Mouse (Mus musculus) kidney, postnatal 4 days (tissue): ENCODE measurements around the gene Atp6v0a4.

ENCODE experiments used
- DNase-seq, 2 experiments: peaks; one replicate each; pipeline ENCODE4 v3.0.0; 2021; ENCODE audit warnings: mixed read lengths in 2 of 2

Atp6v0a4 gene

DNA sequence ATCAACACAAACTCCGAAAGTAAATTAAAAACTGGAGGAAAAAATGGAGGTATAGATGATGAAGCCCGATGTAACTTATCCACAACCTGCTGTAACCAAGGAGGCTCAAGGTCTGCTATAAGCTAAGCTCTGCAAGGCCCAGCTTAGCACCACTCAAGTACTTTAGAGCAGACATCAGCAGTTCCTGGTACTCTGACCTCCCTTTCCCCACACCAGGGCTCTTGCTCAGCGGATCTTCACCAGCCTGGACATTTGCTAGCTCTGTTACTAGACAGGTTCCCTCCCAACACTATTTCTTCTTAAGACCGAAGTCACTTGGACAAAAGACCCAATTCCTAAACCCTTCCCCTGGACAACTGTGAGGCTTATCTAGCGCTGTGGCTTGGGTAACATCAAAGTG lies 496 bp upstream of the Atp6v0a4 start:
- no peak for DNase-seq

DNA sequence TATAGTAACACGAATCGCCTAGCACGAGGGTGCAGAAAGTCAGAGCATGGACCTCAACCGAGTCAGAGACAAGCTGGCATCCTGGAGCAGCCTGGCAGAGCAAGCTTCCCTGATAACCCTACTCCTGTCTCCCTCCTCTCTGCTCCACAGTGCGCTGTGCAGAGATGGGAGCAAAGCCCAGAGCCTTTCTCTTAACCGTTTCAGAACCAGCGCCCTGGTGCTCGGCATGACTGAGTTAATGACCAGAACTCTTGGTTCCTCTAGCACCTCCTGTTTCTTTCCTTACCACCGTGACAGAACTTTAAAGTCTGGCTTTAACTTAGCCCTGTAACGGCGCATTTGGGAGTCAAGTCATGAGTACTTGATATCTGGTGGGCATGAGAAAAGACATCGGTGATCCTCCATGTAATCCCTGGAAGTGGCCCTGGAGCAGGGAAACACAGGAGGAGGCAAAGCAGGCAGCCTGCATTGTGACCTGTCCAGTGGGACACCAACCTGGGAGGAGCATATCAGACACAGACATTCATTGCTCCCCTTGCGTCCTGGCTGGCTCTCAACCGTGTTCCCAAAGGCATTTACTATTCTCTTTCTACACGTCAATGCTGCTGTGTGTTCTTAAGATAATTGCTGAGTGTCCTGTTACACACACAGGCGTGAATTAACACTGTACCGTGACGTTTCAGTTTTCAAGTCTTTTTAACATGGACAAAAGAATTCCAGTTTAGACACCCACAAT lies 747 bp downstream of the Atp6v0a4 start:
- DNase-seq, result peak in 1 of 2 experiments; percentile 42

GRCm38 (mm10) chr6:38122791-38123190 lies 1.6 kb downstream of the Atp6v0a4 start:
- DNase-seq, result peak in 1 of 2 experiments; percentile 47

DNA sequence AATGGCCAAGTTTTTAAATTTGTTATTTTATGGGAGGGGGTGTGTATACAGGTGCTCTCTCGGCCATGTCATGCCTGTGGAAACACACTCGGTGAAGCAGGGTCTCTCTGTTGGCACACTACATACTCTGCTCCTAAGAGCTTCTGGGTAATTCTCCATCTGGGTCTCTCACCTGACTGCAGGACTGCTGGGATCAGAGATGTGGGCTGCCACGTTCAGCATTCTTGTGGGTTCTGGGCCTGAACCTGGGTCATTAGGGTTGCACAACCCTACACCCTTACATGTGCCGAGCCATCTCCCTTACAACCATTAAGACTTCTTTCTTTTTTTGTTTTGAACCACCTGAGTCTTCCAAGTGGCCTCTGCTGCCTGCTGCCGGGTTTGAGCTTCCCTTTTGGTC lies 2.5 kb downstream of the Atp6v0a4 start:
- no peak for DNase-seq

DNA sequence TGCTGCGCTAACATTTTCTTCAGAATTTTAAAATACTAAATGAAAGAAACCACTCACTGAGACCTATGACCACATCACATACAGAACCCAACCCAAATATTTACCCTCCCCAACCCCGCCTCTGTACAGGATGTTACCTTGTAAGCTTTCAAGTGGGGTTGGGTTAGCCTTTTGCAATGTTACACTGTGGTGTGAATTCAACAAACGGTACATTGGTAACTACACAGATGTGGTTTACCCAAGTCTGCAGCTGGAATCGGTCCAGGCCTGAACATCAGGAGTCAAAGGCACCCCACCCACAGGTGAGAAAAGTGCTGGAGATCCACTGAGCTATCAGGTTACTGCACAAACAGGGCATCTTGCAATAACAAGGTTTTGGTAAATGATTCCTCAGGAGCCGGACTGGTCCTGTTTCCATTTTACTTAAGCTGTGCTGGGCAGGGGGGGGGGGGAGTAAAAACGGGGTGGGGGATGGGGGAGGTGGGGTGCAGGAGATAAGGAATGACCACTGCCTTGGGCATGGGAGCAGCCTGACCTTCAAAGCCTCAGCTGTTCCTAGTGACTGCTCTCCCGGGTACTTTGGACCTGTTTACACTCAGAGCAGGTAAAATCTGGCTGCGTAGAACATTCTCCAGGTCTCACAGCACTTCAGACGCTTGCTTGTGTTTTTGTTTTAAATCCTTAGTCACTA lies 3.6 kb downstream of the Atp6v0a4 start:
- DNase-seq, result peak; percentile 60 to 77

DNA sequence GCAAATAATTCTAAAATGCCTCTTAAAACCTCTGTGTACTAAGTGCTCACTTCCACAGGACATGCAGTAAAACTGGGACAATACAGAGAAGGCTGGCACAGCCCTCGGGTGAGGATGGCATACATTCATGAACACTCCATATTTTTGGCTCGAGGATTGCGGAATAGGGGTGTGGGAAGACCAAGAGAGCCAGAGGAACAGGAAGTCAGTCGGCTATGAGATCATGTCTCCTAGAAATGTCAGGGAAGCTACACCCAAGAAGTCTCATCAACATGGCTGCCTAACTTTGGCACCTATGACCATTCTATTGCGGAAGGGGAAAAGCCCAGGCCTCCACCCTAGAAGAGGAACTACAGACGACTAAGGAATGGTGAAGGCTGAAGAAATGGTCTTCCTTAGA lies 6.0 kb downstream of the Atp6v0a4 start:
- no peak for DNase-seq

DNA sequence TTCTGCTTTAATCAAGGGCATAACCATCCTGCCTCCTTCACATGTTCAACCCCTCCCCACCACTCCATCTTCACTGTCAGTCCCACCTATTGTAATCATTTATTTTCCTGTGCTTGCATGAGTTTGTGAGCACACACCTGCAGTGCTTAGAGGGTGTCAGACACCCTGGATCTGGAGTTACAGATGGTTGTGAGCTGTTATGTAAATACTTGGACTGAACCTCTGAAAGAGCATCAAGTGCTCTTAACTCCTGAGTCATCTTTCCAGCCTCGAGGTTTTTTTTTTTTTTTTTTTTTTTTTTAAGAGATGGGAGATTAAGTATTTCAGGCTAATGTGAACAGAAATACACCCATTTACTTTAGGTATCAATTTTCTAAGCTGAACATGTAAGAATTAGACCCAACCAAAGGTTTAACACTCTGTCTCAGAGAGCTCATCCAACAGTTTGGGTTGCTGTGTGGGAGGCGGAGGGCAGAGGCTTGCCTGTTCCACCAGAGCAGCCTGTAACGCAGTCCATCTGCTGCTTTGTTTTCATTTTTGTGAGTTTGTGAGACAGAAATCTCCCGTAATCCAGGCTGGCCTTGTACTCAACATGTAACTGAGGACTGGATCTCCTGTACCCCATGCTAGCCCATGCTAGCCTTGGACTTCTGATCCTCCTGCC lies 8.1 kb downstream of the Atp6v0a4 start:
- DNase-seq, result peak; percentile 49 to 53

DNA sequence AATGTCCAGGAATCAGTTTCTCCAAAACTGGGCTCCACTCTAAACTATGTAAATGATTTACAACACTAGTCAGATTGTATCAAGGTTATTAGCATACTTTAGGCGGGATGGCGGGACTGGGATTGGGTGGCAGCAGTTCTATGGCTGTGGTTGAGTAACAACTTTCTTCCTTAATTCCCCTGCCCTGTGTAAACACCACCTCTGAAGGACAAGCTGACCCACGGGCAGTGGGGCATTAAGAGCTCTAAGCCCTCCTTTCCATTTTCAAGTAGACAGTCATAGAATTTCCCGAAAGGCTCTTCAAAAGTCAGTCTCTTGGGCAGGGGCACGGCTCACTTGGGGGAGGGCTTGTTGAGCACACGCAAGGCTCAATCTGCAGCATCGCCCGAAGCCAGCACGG lies 13.5 kb downstream of the Atp6v0a4 start:
- peak; percentile 40 to 68 for DNase-seq

GRCm38 (mm10) chr6:38109871-38110270 lies 14.5 kb downstream of the Atp6v0a4 start:
- DNase-seq, result peak; percentile 44 to 60

- DNase-seq, result peak; percentile 31 to 49
Observed at GRCm38 (mm10) chr6:38109160-38109795, 15.1 kb downstream of the Atp6v0a4 start, which contains the start of gene Tmem213. Gene Tmem213 (plus strand): TSS chr6:38109255.

- no peak for DNase-seq
Observed at GRCm38 (mm10) chr6:38108449-38108848, 15.9 kb downstream of the Atp6v0a4 start.

- DNase-seq, result no peak
Observed at GRCm38 (mm10) chr6:38105924-38106323, 18.5 kb downstream of the Atp6v0a4 start.

GRCm38 (mm10) chr6:38103775-38104174 lies 20.6 kb downstream of the Atp6v0a4 start:
- no peak for DNase-seq

GRCm38 (mm10) chr6:38102216-38102795 lies 22.1 kb downstream of the Atp6v0a4 start:
- DNase-seq, result no peak

- peak; percentile 24 to 46 for DNase-seq
Observed at GRCm38 (mm10) chr6:38096961-38097370, 27.4 kb downstream of the Atp6v0a4 start.

GRCm38 (mm10) chr6:38094701-38095100 lies 29.7 kb downstream of the Atp6v0a4 start:
- DNase-seq, result no peak

- DNase-seq, result no peak
Observed at GRCm38 (mm10) chr6:38092539-38092938, 31.8 kb downstream of the Atp6v0a4 start.

DNA sequence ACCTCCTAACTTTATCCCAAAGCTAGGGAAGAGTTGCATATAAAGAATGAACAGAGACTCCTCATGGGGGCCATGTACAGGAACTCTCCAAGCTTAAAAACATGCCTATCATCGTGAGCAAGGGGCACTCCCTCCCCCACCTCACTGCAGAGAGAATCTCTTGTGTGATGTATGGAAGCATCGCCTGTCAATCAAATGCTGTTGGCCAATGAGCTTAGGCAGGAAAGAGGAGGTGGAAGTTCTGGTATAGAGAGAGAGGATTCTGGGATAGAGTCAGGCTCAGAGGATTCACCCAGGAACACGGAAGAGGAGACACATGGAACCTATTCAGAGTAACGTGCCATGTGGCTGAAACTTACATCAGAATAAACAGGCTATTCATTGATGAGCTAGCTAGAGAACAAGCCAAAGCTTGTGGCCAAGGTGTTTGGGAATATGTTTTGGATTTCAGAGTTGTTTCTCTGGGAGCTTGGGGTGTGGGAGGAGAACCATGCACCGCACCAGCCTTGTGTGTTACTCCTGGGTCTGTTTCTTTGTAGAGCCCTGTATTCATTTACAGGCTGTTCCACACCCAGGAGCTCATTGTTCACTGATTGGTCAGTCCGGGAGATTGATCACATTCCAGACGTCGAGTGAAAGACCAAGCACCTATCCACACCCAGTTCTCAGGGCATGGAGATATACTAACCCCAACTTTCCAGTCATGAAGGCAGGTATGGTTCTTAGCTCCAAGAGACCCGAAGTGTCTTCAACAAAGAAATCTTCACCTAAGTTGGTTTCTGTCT lies 37.0 kb downstream of the Atp6v0a4 start:
- DNase-seq, result no peak

GRCm38 (mm10) chr6:38083204-38083603 lies 41.2 kb downstream of the Atp6v0a4 start:
- DNase-seq, result no peak

GRCm38 (mm10) chr6:38081727-38082341 lies 42.6 kb downstream of the Atp6v0a4 start:
- DNase-seq, result peak; percentile 48 to 63

- DNase-seq, result no peak
Observed at GRCm38 (mm10) chr6:38080364-38080763, 44.0 kb downstream of the Atp6v0a4 start.
